Comparison of ENCODE assay signal across 8 mouse cellular contexts in the genomic region with DNA sequence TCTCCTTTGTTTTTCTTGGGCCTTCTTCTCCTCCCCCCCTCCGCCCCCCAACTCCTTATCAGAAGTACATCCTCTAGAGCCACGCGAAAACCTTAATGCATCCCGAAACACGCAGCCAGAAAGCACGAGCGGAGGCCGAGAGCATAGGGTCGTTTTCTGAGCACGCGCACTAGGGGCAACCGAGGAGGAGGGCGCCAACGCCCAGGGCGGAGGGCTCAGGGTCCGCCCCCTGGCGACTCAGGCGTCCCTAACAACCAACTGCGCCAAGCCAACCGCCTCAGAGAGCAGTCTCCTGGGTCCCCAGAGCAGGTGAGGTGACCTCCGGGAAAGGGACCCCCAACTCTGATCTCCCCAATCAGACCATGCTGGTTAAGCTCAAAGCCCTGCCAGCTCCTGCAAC. TPM values are rescaled to one million over a fixed set of nuclear protein-coding genes. Genes with fewer than 3 reads are reported as not detected.
DNase-seq lines count a peak whose midpoint lies in the region; ATAC-seq lines count a peak whose summit lies in the region.

A gene (plus strand): TSS at position 172 of the 400 bp plus-strand sequence.

- H3K27ac ChIP-seq in lung, embryonic 16.5 days (ENCODE audit: low read length): no peak within 1 kb of the TSS
- H3K27ac ChIP-seq in stomach, embryonic 16.5 days (ENCODE audit: low read length): no peak within 1 kb of the TSS

- peak within 1 kb of the TSS; percentile 42 for H3K4me3 ChIP-seq in megakaryocyte, embryonic 14.5 days (replicated peaks)
- peak within 1 kb of the TSS; percentile 44 for H3K4me3 ChIP-seq in lung, embryonic 16.5 days (ENCODE audit: low read length)
- H3K4me3 ChIP-seq in stomach, embryonic 16.5 days (replicated peaks; ENCODE audit: low read length): peak within 1 kb of the TSS; percentile 39

- DNase-seq in forelimb bud, embryonic 11.5 days (ENCODE audit: low read depth, low spot score): peak; percentile 74
- DNase-seq in urinary bladder, postnatal 25 days (ENCODE audit: low spot score): no peak
- no peak for DNase-seq in testis, postnatal 14 days (ENCODE audit: low spot score)
- DNase-seq in frontal cortex, postnatal 14 days (ENCODE audit: low spot score in 2 of 2): no peak

- 3% methylated on average over 20 of the region's 21 CpGs for WGBS in lung, embryonic 16.5 days
- WGBS in stomach, embryonic 16.5 days: 2% methylated on average over 21 of the region's 21 CpGs

- H3K4me2 ChIP-seq in lung, embryonic 16.5 days (ENCODE audit: low read depth, low read length): peak within 1 kb of the TSS; percentile 74
- H3K4me2 ChIP-seq in stomach, embryonic 16.5 days (ENCODE audit: low read depth, low read length): peak within 1 kb of the TSS; percentile 70

- peaks cover 29% of the 10 kb centered on the region for H3K36me3 ChIP-seq in megakaryocyte, embryonic 14.5 days (replicated peaks; ENCODE audit: low read length)
- H3K36me3 ChIP-seq in lung, embryonic 16.5 days (ENCODE audit: control insufficient read depth, insufficient read depth, low read length): no peaks in the 10 kb centered on the region
- peaks cover 4% of the 10 kb centered on the region; the same call in 1 of the 2 replicates for H3K36me3 ChIP-seq in stomach, embryonic 16.5 days (ENCODE audit: control insufficient read depth, insufficient read depth, low read length)

- H3K9me3 ChIP-seq in megakaryocyte, embryonic 14.5 days: no peaks in the 10 kb centered on the region
- H3K9me3 ChIP-seq in lung, embryonic 16.5 days (ENCODE audit: control insufficient read depth, low read length): no peaks in the 10 kb centered on the region
- no peaks in the 10 kb centered on the region for H3K9me3 ChIP-seq in stomach, embryonic 16.5 days (replicated peaks; ENCODE audit: control insufficient read depth, low read length)

- peak within 1 kb of the TSS; percentile 58 for H3K9ac ChIP-seq in lung, embryonic 16.5 days (ENCODE audit: low read length)
- H3K9ac ChIP-seq in stomach, embryonic 16.5 days (ENCODE audit: low read length): peak within 1 kb of the TSS; percentile 66

- H3K4me1 ChIP-seq in megakaryocyte, embryonic 14.5 days: peaks cover 25% of the 10 kb centered on the region
- H3K4me1 ChIP-seq in lung, embryonic 16.5 days (replicated peaks; ENCODE audit: control insufficient read depth, insufficient read depth, low read length): peaks cover 9% of the 10 kb centered on the region
- peaks cover 14% of the 10 kb centered on the region for H3K4me1 ChIP-seq in stomach, embryonic 16.5 days (ENCODE audit: control insufficient read depth, insufficient read depth, low read length)

- peaks cover 56% of the 10 kb centered on the region for H3K27me3 ChIP-seq in megakaryocyte, embryonic 14.5 days (replicated peaks)
- no peaks in the 10 kb centered on the region; the same call in 1 of the 2 replicates for H3K27me3 ChIP-seq in lung, embryonic 16.5 days (ENCODE audit: control insufficient read depth, insufficient read depth, low read depth, low read length)
- no peaks in the 10 kb centered on the region for H3K27me3 ChIP-seq in stomach, embryonic 16.5 days (ENCODE audit: control insufficient read depth, insufficient read depth, low read length)

- no peak for ATAC-seq in megakaryocyte, adult 5-6 weeks (ENCODE audit: poor library complexity, severe bottlenecking)
- peak; percentile 84 for ATAC-seq in lung, embryonic 16.5 days (ENCODE audit: low read depth)
- ATAC-seq in stomach, embryonic 16.5 days (ENCODE audit: insufficient read depth, low FRiP score): peak; percentile 56; the same call in 1 of the 2 replicates

RNA-seq across cellular contexts. Expression of the gene that starts here (rescaled TPM):
- 0.12 TPM in 1 of 2 replicates, not detected in the other for polyA plus RNA-seq in megakaryocyte, embryonic 14.5 days (2012; ENCODE audit: insufficient read depth, low replicate concordance)
- total RNA-seq in megakaryocyte, adult 5-6 weeks (2015): not detected in 2 replicates
- total RNA-seq in megakaryocyte, adult 5-6 weeks (2017): not detected in 2 replicates
- polyA plus RNA-seq in lung, embryonic 16.5 days (2015; fragmentation: Nextera tagmentation; extraction: Ambion mirVana): 1.7 and 2.7 TPM in 2 replicates
- polyA plus RNA-seq in stomach, embryonic 16.5 days (2015; fragmentation: Nextera tagmentation; extraction: Ambion mirVana): 0.25 and 0.28 TPM in 2 replicates

Comparison
In these comparisons a context has a peak if more than half of its experiments do, and no peak if none do; other contexts are left out.
1. Peak in ATAC-seq, H3K4me3 ChIP-seq, H3K9ac ChIP-seq and H3K4me2 ChIP-seq in stomach, embryonic 16.5 days; RNA of the gene not detected or under 1 TPM.